Mouse (Mus musculus): ENCODE measurements at regions not wholly inside any gene's neighbourhood (a gene's known extent, or its start where the extent isn't known, plus 50 kb on each side); places are given as distances from the start of the nearest gene placed in this dataset.
A peak's percentile ranks its signal among the peaks of the same experiment; 100 is the strongest.

DNA sequence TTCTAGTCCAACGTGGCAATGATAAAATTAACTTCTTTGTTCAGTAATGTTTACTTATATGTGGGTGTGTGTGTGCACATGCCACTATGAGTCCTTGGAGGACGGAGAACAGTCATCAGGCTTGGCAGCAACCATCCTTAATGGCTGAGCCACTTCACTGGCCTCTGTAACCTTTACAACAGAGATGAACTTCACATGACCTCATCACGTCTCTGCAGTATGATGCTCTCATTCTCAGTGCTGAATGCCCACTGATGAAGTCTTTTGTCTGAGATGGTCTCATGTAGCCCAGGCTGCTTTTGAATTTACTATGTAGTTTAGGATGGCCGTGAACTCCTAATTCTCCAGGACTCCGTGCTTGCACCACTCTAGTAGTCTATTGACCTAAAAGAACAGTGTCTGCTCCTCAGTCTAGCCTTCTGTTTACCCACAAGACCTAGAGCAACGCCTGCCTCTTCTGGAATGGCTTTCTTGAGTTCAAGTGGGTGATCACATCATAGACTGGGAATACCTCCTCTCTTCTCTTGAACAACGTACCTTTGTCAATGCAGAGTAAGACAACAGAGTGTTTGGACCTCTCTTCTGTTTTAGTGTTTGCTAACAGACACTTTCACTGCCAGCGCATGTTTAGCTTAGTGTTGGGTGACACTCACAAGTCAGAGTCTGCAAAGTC lies 308.8 kb downstream of the 1810013L24Rik start:
- DNase-seq (ENCODE audit: low read depth, low spot score): no peak
- no peak for TF ChIP-seq HCFC1 (IDR thresholded peaks at IDR 0.05; ENCODE audit: borderline replicate concordance, insufficient read depth, low read length)
- no peak for TF ChIP-seq CHD2 (IDR thresholded peaks at IDR 0.05; ENCODE audit: low read depth, low read length)
- TF ChIP-seq ZC3H11A (IDR thresholded peaks at IDR 0.05; ENCODE audit: borderline replicate concordance, low read depth, low read length): no peak
- Histone ChIP-seq H3K4me3 (ENCODE audit: insufficient read depth in 1 of 2, low read depth in 1 of 2, low read length in 2 of 2, poor library complexity in 1 of 2, severe bottlenecking in 1 of 2) (no peak overlapping the region), H3K9me3 (ENCODE audit: control insufficient read depth, insufficient read depth, low read depth, low read length) (no peaks in the 10 kb centered on the region), H3K27ac (ENCODE audit: insufficient read depth, low read depth, low read length, poor library complexity, severe bottlenecking) (no peak overlapping the region; the same call in none of the 2 replicates), H3K36me3 (ENCODE audit: control insufficient read depth, insufficient read depth, low read length, poor library complexity, severe bottlenecking) (peaks cover 17% of the 10 kb centered on the region), H3K9ac (ENCODE audit: insufficient read depth, low read depth, low read length, poor library complexity, severe bottlenecking) (no peak overlapping the region), H3K4me1 (ENCODE audit: control insufficient read depth in 2 of 2, insufficient read depth in 2 of 2, low read length in 2 of 2, poor library complexity in 1 of 2) (peaks cover 26 to 36% of the 10 kb centered on the region in 2 experiments)
- in situ Hi-C loops (cut with MboI; ENCODE audit: low sequenced_read_pairs in 2 of 2, unreplicated experiment in 2 of 2): no loop called here

DNA sequence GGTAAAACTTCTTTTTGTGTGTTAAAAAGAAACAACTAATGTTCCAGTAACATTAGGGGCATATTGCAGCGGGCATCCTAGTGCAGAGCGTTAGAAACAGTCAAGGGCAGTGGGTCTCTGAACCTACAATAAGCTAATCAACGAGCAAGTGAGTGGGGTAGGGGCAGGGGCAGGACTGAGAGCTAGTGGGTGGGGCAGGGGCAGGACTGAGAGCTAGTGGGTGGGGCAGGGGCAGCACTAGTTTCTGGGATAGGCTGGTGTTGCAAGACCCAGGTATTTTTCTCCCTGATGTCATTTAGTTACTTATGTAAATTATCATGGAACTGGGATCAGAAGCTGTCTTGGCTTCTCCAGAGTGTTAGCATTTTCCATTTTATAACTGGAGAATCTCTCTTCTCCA lies 309.5 kb downstream of the 1810013L24Rik start:
- Histone ChIP-seq H3K27ac (ENCODE audit: insufficient read depth, low read depth, low read length, poor library complexity, severe bottlenecking) (no peak overlapping the region), H3K9ac (ENCODE audit: insufficient read depth, low read depth, low read length, poor library complexity, severe bottlenecking) (no peak overlapping the region), H3K36me3 (ENCODE audit: control insufficient read depth, insufficient read depth, low read length, poor library complexity, severe bottlenecking) (peaks cover 17% of the 10 kb centered on the region), H3K4me1 (ENCODE audit: control insufficient read depth in 2 of 2, insufficient read depth in 2 of 2, low read length in 2 of 2, poor library complexity in 1 of 2) (peaks cover 21 to 36% of the 10 kb centered on the region in 2 experiments), H3K9me3 (ENCODE audit: control insufficient read depth, insufficient read depth, low read depth, low read length) (no peaks in the 10 kb centered on the region), H3K4me3 (ENCODE audit: insufficient read depth in 1 of 2, low read depth in 1 of 2, low read length in 2 of 2, poor library complexity in 1 of 2, severe bottlenecking in 1 of 2) (no peak overlapping the region)
- no peak for TF ChIP-seq HCFC1 (IDR thresholded peaks at IDR 0.05; ENCODE audit: borderline replicate concordance, insufficient read depth, low read length)
- TF ChIP-seq ZC3H11A (IDR thresholded peaks at IDR 0.05; ENCODE audit: borderline replicate concordance, low read depth, low read length): no peak
- no peak for TF ChIP-seq CHD2 (IDR thresholded peaks at IDR 0.05; ENCODE audit: low read depth, low read length)
- TF ChIP-seq MAFK (IDR thresholded peaks at IDR 0.05; ENCODE audit: insufficient read depth, low read depth, low read length): no peak
- in situ Hi-C loops (cut with MboI; ENCODE audit: low sequenced_read_pairs in 2 of 2, unreplicated experiment in 2 of 2): no loop called here
- peak; percentile 36 for DNase-seq (ENCODE audit: low read depth, low spot score)

DNA sequence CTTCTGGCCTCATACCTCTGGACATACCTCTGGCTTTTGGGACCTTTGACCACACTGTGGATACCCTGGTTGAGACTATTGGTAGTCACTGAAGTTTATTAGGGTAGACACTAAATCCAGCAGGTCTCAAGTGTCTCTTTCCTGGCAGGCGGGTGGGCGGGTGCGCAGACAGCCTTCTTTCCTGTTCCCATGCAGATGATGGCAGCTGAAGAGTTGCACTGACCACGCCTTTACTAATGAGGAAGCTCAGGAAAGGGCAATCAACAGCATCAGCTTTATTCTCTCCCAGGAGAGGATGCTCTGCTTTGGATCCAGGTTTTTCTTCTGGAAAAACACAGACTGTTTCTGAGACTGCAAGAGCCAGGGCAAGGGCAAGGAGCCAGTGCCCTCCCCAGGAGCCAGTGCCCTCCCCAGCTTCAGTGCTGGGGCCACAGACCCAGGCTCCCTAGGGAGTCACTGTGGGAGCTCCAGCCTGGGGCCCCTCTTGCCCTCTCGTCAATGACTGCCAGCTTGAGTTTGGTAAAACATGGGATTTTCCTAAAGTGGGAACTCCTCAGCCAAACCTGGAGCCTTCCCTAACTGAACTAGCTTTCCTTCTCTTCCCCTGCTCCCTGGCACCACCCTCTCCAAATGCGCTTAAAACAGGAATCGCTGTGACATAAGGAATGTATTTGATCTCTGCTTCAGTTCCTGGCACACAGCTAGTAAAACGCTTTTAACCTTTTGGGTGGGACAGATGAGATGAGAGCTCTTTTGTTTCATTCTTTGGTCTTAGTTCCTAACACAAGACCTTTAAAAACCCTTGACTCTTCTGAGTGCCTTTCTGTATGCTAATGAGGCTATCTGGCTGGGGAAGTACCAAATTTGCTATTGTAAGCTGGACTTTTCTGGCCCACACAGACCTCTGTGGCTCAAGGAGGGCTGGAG lies 319.6 kb downstream of the 1810013L24Rik start:
- peaks cover 5 to 7% of the 10 kb centered on the region in 2 experiments; a peak in 3 of 4 replicates for H3K4me1 ChIP-seq (ENCODE audit: control insufficient read depth in 2 of 2, insufficient read depth in 2 of 2, low read length in 2 of 2, poor library complexity in 1 of 2)
- peak overlapping the region; percentile 91 for H3K27ac ChIP-seq (ENCODE audit: insufficient read depth, low read depth, low read length, poor library complexity, severe bottlenecking)
- H3K9ac ChIP-seq (ENCODE audit: insufficient read depth, low read depth, low read length, poor library complexity, severe bottlenecking): no peak overlapping the region
- H3K9me3 ChIP-seq (ENCODE audit: control insufficient read depth, insufficient read depth, low read depth, low read length): no peaks in the 10 kb centered on the region
- in situ Hi-C loops (cut with MboI; ENCODE audit: low sequenced_read_pairs in 2 of 2, unreplicated experiment in 2 of 2): no loop called here
- TF ChIP-seq MAFK (IDR thresholded peaks at IDR 0.05; ENCODE audit: insufficient read depth, low read depth, low read length) (no peak), CHD2 (IDR thresholded peaks at IDR 0.05; ENCODE audit: low read depth, low read length) (no peak; the same call in none of the 2 replicates), HCFC1 (IDR thresholded peaks at IDR 0.05; ENCODE audit: borderline replicate concordance, insufficient read depth, low read length) (no peak), ZC3H11A (IDR thresholded peaks at IDR 0.05; ENCODE audit: borderline replicate concordance, low read depth, low read length) (no peak), ZNF384 (IDR thresholded peaks at IDR 0.05; ENCODE audit: low read depth, low read length) (no peak)
- peak; percentile 74 for DNase-seq (ENCODE audit: low read depth, low spot score)
- H3K36me3 ChIP-seq (ENCODE audit: control insufficient read depth, insufficient read depth, low read length, poor library complexity, severe bottlenecking): peaks cover 3% of the 10 kb centered on the region; the same call in 1 of the 2 replicates
- H3K4me3 ChIP-seq (ENCODE audit: insufficient read depth in 1 of 2, low read depth in 1 of 2, low read length in 2 of 2, poor library complexity in 1 of 2, severe bottlenecking in 1 of 2): peak overlapping the region in 1 of 2 experiments; percentile 9; a peak in 2 of 4 replicates

DNA sequence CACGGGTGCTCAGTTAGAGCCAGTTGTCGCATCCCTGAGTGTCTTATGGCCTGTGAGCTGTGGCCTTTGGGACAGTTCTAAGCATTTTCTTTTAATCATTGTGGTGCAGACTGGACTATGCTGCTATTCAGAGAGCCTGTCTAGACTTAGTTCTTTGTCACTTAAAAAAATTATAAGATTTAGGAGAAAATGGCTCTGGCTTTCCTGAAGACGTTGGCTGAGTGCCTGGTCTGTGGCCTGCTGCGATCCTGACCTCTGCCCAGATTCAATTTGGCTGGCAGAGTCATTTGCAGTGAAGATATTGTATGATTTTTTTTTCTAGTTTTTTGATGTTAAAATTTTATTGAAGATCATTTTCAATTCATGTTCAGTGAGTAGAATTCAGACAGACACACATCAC lies 322.0 kb downstream of the 1810013L24Rik start:
- H3K27ac ChIP-seq (ENCODE audit: insufficient read depth, low read depth, low read length, poor library complexity, severe bottlenecking): no peak overlapping the region
- H3K36me3 ChIP-seq (ENCODE audit: control insufficient read depth, insufficient read depth, low read length, poor library complexity, severe bottlenecking): peaks cover 3% of the 10 kb centered on the region; the same call in 1 of the 2 replicates
- H3K4me1 ChIP-seq (ENCODE audit: control insufficient read depth in 2 of 2, insufficient read depth in 2 of 2, low read length in 2 of 2, poor library complexity in 1 of 2): peaks cover 5 to 7% of the 10 kb centered on the region in 2 experiments; a peak in 3 of 4 replicates
- no peak overlapping the region for H3K9ac ChIP-seq (ENCODE audit: insufficient read depth, low read depth, low read length, poor library complexity, severe bottlenecking)
- TF ChIP-seq CHD2 (IDR thresholded peaks at IDR 0.05; ENCODE audit: low read depth, low read length) (no peak), MAFK (IDR thresholded peaks at IDR 0.05; ENCODE audit: insufficient read depth, low read depth, low read length) (no peak), HCFC1 (IDR thresholded peaks at IDR 0.05; ENCODE audit: borderline replicate concordance, insufficient read depth, low read length) (no peak), ZC3H11A (IDR thresholded peaks at IDR 0.05; ENCODE audit: borderline replicate concordance, low read depth, low read length) (no peak), ZNF384 (IDR thresholded peaks at IDR 0.05; ENCODE audit: low read depth, low read length) (no peak)
- no peaks in the 10 kb centered on the region for H3K9me3 ChIP-seq (ENCODE audit: control insufficient read depth, insufficient read depth, low read depth, low read length)
- in situ Hi-C loops (cut with MboI; ENCODE audit: low sequenced_read_pairs in 2 of 2, unreplicated experiment in 2 of 2): no loop called here
- no peak overlapping the region for H3K4me3 ChIP-seq (ENCODE audit: insufficient read depth in 1 of 2, low read depth in 1 of 2, low read length in 2 of 2, poor library complexity in 1 of 2, severe bottlenecking in 1 of 2)
- no peak for DNase-seq (ENCODE audit: low read depth, low spot score)

All from ES-E14 (cell line).